Mouse (Mus musculus) forebrain, embryonic 16.5 days (tissue): Measurements from ENCODE around the gene Lrig3. TPM values are rescaled to one million over a fixed set of nuclear protein-coding genes. Genes with fewer than 3 reads are reported as not detected.

Source experiments
- ATAC-seq: fragments of 200-750 bp; cut with Nextera tagmentation; 2 replicates; pipeline ENCODE4 v1.8.0; 2017; ENCODE audit warnings: mild to moderate bottlenecking, moderate library complexity
- H3K27ac ChIP-seq: fragments of 300-500 bp; sonication (generic); 2 replicates; pipeline ENCODE4 v1.5.1; 2014; ENCODE audit warnings: low read length, control low read depth
- H3K27me3 ChIP-seq: fragments of 300-500 bp; sonication (generic); replicated peaks from 2 replicates; pipeline ENCODE4 v1.6.1; 2014; ENCODE audit warnings: low read length; ENCODE audit not compliant: control insufficient read depth, insufficient read depth
- H3K36me3 ChIP-seq: fragments of 300-500 bp; sonication (generic); 2 replicates; pipeline ENCODE4 v1.6.1; 2014; ENCODE audit not compliant: control insufficient read depth, insufficient read depth
- H3K4me1 ChIP-seq: fragments of 300-500 bp; sonication (generic); replicated peaks from 2 replicates; pipeline ENCODE4 v1.6.1; 2014; ENCODE audit warnings: low read length; ENCODE audit not compliant: control insufficient read depth, insufficient read depth
- H3K4me2 ChIP-seq: fragments of 300-500 bp; sonication (generic); 2 replicates; pipeline ENCODE4 v1.6.1; 2014; ENCODE audit warnings: mild to moderate bottlenecking, low read length, control low read depth
- H3K4me3 ChIP-seq: fragments of 300-500 bp; sonication (generic); replicated peaks from 2 replicates; pipeline ENCODE4 v1.5.1; 2014; ENCODE audit warnings: mild to moderate bottlenecking, low read length, control low read depth
- H3K9ac ChIP-seq: fragments of 300-500 bp; sonication (generic); replicated peaks from 2 replicates; pipeline ENCODE4 v1.6.1; 2014; ENCODE audit warnings: low read depth, low read length, control low read depth
- H3K9me3 ChIP-seq: fragments of 300-500 bp; sonication (generic); 2 replicates; pipeline ENCODE4 v1.6.1; 2016; ENCODE audit warnings: low read length; ENCODE audit not compliant: control insufficient read depth
- WGBS: fragments of 180-500 bp; shearing (Covaris S2); extraction: QIAGEN DNeasy Blood & Tissue Kit; methylation state at CpG from one replicate; pipeline ENCODE4 v1.1.7; 2014; 5-methylcytosine and 5-hydroxymethylcytosine counted together
- polyA plus RNA-seq: library from polyadenylated mRNA; unstranded; fragments of >200 nt; fragmentation: Nextera tagmentation; extraction: Ambion mirVana; gene quantifications from 2 replicates; pipeline ENCODE4 v1.2.1, GENCODE M21; 2015

The Lrig3 gene
- polyA plus RNA-seq, 1 experiment from 2014 or later: 2.1 TPM

DNA sequence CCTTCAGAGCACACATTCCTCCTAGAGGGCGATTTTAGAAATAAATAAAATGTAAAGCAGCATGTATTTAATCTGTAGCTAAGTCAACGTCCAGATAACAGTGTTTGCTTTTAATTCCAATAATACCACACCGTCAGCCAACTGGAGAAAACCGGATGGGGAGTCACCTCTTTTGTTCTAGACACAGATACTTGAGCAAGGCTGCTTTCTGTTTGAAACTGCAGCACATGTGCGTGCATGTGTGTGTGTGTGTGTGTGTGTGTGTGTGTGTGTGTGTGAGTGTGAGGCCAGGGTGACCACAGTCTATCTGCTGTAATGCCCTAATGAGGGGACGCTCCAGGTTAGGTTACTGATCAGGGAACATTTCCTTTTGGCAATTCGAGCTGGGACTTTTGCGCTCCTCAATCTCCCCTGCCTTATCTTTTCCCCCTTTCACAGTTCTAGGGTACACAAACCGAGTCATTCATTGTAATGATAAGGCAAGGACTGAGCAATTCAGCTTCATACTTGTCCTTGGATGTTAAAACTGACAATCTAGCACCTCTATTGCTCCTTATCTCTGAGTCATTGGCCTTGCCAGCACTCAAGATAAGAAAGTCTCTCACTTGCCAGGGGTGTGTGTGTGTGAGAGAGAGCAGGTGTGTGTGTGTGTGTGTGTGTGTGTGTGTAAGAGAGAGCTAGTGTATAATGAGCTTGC, 4.4 kb upstream of the Lrig3 start:
- Histone ChIP-seq H3K9ac (no peak overlapping the region), H3K27me3 (peaks cover 4% of the 10 kb centered on the region; the same call in 1 of the 2 replicates), H3K4me3 (no peak overlapping the region), H3K4me1 (peaks cover 10% of the 10 kb centered on the region), H3K4me2 (no peak overlapping the region), H3K27ac (no peak overlapping the region), H3K36me3 (no peaks in the 10 kb centered on the region), H3K9me3 (no peaks in the 10 kb centered on the region)
- no peak for ATAC-seq
- 74% methylated on average over 9 of the region's 9 CpGs for WGBS

DNA sequence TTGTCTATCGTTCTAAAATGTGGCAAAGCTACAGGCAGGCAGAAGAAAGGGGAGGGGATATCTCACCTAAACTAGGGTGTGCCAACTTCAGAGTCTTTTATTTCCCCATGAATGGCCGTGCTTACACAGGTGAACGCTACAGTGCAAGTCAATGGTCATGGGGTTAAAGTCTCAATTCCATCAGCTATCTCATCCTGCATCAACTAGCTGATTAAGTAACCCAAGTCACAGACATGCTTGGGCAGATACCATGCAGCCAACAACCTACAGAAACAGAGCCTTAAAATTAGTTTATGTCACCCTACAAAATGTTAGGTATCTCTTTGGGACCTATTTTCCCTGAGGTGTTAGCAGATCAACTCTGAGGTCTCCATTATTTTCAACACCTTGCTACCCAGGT, 1.3 kb upstream of the Lrig3 start:
- Histone ChIP-seq H3K9ac (no peak overlapping the region), H3K27ac (no peak overlapping the region), H3K4me2 (no peak overlapping the region), H3K4me1 (peaks cover 23% of the 10 kb centered on the region), H3K27me3 (peaks cover 11% of the 10 kb centered on the region), H3K9me3 (no peaks in the 10 kb centered on the region), H3K4me3 (no peak overlapping the region), H3K36me3 (no peaks in the 10 kb centered on the region)
- 86% methylated on average over 3 of the region's 3 CpGs for WGBS
- ATAC-seq: no peak

DNA sequence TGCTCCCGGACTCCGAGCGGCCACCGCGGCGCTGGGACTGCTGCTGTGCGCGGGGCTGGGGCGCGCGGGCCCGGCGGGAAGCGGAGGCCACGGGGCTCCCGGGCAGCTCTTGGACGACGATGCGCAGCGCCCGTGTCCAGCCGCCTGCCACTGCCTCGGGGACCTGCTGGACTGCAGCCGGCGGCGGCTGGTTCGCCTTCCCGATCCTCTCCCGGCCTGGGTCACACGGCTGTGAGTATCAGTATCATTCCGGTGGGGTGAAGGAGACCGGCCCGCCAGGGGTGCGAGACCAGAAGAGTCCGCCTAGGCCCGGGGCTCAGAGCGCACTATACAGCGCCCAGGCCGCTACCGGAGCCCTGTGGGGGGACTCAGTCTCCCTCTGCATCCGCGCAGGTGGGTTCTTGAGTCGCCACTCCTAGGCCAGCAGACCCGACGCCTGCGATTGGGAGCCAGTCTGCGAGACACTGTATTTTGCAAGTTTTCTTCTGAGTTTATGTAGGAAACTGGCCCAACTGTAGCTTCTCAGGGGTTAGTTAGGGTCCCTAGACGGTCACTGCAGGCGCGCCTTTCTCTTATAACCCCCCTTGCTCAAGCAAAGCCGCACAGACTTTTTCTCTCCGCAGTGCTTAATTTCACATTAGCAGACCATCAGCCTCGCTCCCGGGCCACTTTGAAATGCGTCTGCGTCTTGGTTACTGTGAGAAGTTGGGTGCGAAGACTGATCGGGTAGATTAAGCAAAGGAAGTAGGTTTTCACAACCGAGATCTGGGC, 698 bp downstream of the Lrig3 start:
- H3K36me3 ChIP-seq: no peaks in the 10 kb centered on the region
- peak; percentile 71 for ATAC-seq
- peak overlapping the region; percentile 68 for H3K9ac ChIP-seq
- H3K4me3 ChIP-seq: peak overlapping the region; percentile 76
- H3K27ac ChIP-seq: peak overlapping the region; percentile 33; the same call in 1 of the 2 replicates
- peak overlapping the region; percentile 100 for H3K4me2 ChIP-seq
- under 1% methylated on average over 59 of the region's 59 CpGs for WGBS
- peaks cover 23% of the 10 kb centered on the region for H3K4me1 ChIP-seq
- H3K9me3 ChIP-seq: no peaks in the 10 kb centered on the region
- H3K27me3 ChIP-seq: peaks cover 15% of the 10 kb centered on the region

DNA sequence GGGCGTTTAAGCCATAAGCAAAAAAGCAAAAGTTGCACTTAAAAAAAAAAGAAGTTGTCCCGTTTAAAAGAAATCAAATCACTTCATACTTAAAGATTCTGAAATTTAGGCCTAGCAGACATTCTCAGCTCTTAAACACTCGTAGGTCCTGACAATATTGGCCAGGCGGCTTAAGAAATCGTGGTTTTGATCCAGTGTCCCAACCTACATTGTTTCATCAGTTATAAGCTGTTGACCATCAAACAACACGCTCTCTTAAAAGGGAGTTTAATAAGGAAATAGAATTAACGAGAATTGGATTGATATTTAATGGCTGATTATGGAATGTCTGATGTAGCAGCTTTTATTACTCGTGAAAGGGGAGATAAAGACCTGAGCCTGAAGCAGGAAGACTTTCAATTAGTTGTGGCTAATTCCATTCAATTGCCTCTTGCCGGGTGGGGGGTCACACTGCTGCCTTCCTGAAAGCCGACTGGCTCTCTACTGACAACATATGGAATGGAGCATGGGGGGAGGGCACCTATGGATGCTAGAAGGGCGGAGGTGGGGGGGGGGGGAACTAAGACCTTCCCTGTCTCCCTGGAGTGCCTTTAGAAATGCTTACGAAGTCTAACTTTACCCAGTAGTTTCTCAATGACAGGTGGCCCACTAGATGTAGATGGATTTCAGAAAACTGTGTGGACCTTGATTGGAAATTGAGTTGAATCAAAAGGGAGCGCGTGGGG, 1.6 kb downstream of the Lrig3 start:
- H3K36me3 ChIP-seq: no peaks in the 10 kb centered on the region
- peaks cover 14% of the 10 kb centered on the region for H3K27me3 ChIP-seq
- peak overlapping the region; percentile 100 for H3K4me2 ChIP-seq
- peaks cover 23% of the 10 kb centered on the region for H3K4me1 ChIP-seq
- no peak for ATAC-seq
- H3K9me3 ChIP-seq: no peaks in the 10 kb centered on the region
- WGBS: 10% methylated on average over 14 of the region's 14 CpGs
- H3K9ac ChIP-seq: no peak overlapping the region
- H3K4me3 ChIP-seq: peak overlapping the region; percentile 76; the same call in 1 of the 2 replicates
- H3K27ac ChIP-seq: no peak overlapping the region

DNA sequence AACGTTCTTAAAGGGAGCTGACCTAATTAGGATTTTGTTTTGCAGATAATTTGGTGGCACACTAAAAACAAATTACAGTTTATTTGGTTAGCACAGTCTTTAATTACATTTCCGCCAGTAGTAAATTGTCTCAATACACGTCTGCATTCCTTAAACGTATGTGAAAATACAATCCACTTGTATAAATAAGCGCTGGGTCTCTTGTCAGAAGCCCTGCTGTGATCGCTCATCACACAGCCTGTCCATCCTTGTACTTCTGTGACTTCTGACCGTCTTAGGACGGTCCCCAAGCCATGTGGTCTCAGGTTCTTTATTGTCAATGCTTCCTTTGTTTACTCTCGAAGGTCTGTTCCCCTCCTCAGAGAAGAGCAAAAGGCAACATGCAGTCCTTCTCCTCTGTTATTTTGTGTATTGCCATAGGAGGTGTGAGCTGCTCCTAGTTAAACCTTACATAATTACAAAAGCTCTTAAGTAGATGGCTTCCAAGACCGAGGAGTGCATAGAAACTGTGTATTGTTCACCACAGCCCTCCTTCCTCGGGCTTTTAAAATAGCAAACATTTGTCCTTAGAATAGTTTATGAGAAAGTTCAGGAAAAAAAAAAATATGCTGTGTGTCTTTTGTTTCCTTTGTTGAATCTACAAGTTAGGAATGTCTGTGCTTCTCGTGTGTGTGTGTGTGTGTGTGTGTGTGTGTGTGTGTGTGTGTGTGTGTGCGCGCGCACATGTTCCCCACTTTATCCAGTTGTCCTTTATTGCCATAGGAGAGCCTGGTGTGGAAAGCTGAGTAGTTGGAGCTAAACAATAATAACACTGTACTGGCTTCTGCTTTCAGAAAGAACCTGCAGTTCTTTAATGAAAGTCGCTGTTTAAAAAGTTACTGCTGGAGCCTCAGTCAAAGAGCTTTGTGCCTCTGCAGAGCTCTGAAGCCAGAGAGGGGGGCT, 2.5 kb downstream of the Lrig3 start:
- Histone ChIP-seq H3K27me3 (peaks cover 13% of the 10 kb centered on the region), H3K36me3 (no peaks in the 10 kb centered on the region), H3K9me3 (no peaks in the 10 kb centered on the region), H3K4me1 (peaks cover 23% of the 10 kb centered on the region), H3K4me3 (peak overlapping the region; percentile 17), H3K4me2 (peak overlapping the region; percentile 26), H3K27ac (no peak overlapping the region), H3K9ac (no peak overlapping the region)
- no peak for ATAC-seq
- 7% methylated on average over 16 of the region's 16 CpGs for WGBS

DNA sequence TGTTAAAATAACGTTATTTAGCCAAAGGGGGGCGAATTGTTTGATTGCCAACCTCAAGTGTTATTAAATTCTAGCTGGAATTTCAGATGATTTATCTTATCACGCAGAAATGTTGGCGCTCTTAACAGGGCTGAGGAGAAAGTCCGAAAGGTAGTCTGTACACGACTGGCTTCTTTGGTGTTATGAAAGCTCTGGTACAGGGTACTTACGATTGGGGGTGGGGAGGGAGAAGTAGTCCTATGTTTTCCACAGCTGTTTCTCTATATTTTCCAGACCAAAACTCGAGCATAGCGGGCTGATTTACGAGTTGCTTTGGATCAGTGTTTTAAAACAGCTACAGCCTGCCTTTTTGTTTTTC, 3.1 kb downstream of the Lrig3 start:
- Histone ChIP-seq H3K4me1 (peaks cover 23% of the 10 kb centered on the region), H3K9me3 (no peaks in the 10 kb centered on the region), H3K9ac (no peak overlapping the region), H3K27me3 (peaks cover 10% of the 10 kb centered on the region), H3K27ac (no peak overlapping the region), H3K4me3 (no peak overlapping the region), H3K4me2 (peak overlapping the region; percentile 25), H3K36me3 (no peaks in the 10 kb centered on the region)
- no peak for ATAC-seq
- WGBS: 31% methylated on average over 10 of the region's 10 CpGs

DNA sequence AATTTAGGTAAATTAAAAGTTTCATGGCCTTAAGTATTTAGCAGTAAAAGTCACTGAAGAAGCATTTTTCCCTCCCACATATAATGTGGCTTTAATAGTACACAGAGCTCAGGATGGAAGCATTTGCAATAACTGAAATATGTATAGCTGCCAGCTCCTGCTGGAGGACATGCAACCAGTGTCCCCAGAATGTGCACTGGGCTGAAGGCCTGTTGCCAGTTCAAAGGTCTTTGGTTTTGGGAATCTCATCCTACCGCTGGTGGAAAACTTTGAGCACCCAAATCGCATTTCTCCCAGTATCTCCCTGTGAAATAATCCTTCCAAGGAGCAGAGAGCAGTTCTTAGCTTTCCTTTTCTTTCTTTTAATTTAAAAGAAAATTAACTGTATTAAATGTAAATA, 4.1 kb downstream of the Lrig3 start:
- peaks cover 10% of the 10 kb centered on the region for H3K27me3 ChIP-seq
- no peaks in the 10 kb centered on the region for H3K36me3 ChIP-seq
- no peak overlapping the region for H3K4me3 ChIP-seq
- no peak overlapping the region for H3K27ac ChIP-seq
- 84% methylated on average over 2 of the region's 2 CpGs for WGBS
- H3K9me3 ChIP-seq: no peaks in the 10 kb centered on the region
- H3K4me1 ChIP-seq: peaks cover 23% of the 10 kb centered on the region
- no peak overlapping the region for H3K4me2 ChIP-seq
- no peak for ATAC-seq
- no peak overlapping the region for H3K9ac ChIP-seq

DNA sequence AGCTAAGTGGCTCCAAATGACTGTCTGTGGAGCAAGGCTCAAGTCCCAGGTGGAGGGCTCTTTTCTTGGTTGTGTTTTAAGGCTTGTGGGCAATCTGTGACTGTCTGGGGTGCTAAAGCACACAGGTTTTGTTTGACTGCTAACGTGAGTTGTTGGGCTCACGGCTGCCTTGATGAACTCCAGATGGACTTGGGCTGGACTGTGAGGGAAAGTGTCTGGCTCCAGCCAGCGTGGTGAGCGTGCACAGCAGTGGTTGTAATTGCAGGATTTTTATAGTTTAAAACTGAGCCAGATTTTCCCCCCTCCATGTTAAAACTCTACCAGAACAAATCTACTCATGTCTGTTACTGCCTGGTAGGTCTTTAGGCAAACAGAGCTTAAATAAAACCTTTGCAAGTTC, 4.5 kb downstream of the Lrig3 start:
- no peak overlapping the region for H3K27ac ChIP-seq
- no peaks in the 10 kb centered on the region for H3K9me3 ChIP-seq
- H3K4me2 ChIP-seq: no peak overlapping the region
- H3K4me3 ChIP-seq: no peak overlapping the region
- H3K36me3 ChIP-seq: no peaks in the 10 kb centered on the region
- WGBS: 47% methylated on average over 4 of the region's 4 CpGs
- peaks cover 10% of the 10 kb centered on the region for H3K27me3 ChIP-seq
- ATAC-seq: no peak
- peaks cover 21% of the 10 kb centered on the region for H3K4me1 ChIP-seq
- no peak overlapping the region for H3K9ac ChIP-seq
